Mouse (Mus musculus) spleen, adult 18-20 months (tissue): ENCODE data around the gene Pofut2.

Experiments used
- DNase-seq, 2 experiments: peaks; one replicate each; pipeline ENCODE4 v3.0.0; 2022; ENCODE audit warnings: mixed read lengths in 2 of 2

Pofut2 gene

DNA sequence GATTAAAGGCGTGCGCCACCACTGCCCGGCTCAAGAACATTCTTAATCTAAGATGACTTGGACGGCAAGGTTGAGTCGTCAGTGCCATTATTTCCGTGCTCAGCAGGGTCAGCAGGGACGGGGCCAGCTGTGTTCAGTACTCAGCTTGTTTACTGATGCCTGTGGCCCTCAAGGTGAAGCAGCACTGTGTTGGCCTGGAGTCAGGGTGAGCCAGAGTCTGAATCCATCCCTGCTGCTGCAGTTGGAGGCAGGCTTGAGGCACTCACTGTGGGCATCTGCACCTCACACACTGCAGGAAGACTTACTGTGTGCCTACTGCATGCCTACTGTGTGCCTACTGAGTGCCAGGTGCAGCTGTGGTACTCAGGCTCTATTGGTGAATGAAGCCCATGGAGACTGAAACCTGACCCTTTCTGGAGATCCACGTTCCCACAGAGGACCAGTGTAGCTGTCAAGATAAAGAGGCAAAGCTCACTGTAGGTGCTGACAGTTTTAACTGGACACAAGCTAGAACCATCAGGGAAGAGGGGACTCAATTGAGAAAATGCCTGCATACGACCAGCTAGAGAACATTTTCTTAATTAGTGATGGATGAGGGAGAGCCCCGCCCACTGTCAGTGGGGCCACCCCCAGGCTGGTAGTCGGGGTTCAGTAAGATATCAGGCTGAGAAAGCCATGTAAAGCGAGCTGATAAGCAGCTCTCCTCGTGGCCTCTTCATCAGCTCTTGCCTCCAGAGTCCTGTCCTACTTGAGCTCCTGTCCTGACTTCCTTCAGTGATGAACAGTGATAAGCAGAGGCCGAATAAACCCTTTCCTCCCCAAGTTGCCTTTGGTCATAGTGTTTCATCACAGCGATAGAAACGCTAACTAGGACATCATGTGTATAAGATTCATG lies 26.9 kb upstream of the Pofut2 start:
- DNase-seq, result no peak

DNA sequence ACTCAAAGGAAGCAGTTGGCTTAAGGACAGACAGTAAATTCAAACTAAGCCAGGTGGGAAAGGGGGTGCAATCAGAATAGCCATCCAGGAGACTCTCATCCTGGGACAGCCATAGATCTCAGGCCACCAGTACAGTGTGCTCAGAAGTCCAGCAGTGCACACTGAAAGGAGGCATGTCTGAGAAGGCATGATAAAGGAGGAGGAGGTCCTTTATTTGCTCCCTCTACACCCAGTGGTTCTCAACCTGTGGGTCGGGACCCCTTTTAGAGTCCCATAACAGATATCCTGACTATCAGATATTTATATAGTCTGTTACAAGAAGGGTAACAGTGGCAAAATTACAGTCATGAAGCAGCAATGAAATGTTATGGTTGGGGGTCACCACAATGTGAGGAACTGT lies 25.8 kb upstream of the Pofut2 start:
- no peak for DNase-seq

DNA sequence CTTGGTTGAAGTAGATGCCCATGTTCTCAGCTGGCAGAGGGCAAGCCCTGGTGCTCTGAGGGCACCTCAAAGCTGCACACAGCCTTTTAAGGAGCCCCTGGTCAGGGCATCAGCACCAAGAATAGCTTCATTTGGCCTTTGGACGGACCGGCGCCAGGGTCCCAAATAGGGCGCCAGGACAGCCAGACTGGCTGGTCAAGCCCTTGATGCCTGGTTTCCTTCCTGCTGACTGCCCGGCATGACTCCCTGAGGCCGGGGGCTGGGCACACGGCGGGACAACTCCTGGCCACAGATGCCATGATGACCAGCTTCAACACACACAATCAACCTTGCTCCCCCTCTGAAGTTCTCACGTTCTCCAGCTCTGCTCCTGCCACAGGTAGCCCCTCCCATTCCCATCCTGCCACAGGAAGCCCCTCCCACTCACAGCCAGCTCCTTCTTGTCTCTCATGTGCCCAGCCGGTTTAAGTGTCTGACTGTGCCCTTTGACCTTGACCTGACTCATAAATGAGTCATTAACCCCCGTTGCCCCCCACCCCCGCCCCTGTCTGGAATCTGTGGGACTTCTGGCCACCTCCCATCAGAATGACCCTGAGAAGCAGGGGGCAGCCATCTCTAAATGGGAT lies 23.9 kb upstream of the Pofut2 start:
- DNase-seq, result no peak

DNA sequence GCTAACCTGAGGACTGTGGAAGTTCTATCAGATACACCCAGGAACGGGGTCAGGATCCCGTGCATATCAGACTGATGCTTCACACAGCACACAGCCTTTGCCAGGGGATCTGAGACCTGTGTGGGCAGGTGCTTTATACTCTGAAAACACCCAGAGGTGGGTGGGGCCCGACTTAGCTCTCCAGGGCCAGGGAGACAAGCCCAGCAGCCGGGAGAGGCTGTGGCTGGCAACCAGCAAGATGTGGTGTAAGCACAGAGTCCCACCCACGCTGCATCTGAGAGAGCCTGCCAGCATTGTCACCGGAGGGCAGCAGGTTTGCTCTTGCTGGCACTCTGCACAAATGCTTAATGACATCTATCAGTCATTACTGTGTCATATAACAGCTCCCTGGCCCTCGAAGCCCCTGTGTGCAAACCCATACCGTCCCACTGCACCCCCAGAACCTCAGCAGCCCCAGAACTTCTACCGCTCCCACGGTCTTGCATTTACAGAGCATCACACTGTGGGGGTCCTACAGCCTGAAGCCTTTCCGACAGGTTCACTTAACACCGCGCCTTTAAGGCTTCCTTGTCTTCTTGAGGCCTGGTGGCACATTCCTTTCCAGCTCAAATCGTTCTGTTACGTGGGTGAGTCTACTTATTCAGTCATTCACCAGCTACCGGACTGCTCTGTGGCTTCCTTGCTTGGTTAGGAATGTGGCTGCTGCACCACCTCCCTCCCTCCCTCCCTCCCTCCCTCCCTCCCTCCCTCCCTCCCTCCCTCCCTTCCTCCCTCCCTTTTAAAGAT lies 21.0 kb upstream of the Pofut2 start:
- DNase-seq, result no peak

DNA sequence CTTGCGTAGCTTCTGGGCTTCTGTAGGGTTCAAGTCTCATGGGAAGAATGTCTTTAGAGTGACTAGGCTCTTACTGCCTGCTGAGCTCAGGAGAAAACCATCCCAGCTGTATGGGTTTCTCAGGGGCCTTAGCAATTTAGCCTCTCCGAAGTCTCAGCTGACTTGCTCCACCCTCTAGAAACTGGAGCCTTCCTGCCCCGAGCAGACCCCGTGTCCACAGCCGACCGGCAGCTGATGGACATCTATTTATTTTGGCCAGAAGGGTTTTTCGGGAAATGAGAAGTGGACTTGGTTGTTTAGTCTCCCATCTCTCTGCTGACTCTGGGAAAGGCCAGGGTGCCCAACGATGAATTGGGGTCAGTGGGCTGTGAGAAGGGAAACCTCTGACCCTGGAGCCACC lies 18.3 kb upstream of the Pofut2 start:
- no peak for DNase-seq

DNA sequence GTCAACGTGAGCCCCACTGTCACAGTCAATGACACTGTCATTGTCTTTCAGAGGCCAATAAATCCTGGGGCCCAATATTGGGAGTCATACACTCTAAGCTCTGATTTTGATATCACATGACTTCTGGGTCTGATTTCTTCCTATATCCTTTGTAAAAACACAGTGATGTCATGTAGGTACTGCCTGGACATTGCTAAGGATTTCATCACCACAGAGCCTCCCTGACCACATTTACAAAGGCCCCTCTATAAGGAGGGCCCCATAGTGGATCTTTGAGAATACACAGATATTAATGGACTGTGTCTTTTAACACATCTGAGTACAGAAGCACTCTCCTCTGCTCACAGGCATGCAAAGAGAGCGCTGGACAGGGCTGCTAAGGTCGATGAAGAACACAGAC lies 16.6 kb upstream of the Pofut2 start:
- DNase-seq, result no peak

DNA sequence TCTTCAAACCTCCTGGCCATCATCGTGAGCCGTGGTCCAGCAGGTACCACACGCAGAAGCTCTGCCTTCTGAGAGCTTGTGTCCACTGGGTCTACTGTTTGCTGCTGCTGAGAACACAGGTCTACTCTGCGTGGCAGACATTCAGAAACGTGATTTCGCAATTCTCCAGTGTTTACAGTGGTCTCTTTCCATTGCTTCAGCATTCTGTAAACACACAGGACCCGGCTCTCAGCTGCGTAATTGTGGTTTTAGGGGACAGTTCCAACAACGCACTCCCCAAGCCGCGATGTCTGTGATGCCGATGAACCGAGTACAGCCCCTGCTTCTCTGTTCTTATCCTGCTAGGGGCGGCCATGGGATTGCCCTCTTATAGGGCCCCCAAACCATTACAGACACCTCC lies 16.1 kb upstream of the Pofut2 start:
- DNase-seq, result no peak

DNA sequence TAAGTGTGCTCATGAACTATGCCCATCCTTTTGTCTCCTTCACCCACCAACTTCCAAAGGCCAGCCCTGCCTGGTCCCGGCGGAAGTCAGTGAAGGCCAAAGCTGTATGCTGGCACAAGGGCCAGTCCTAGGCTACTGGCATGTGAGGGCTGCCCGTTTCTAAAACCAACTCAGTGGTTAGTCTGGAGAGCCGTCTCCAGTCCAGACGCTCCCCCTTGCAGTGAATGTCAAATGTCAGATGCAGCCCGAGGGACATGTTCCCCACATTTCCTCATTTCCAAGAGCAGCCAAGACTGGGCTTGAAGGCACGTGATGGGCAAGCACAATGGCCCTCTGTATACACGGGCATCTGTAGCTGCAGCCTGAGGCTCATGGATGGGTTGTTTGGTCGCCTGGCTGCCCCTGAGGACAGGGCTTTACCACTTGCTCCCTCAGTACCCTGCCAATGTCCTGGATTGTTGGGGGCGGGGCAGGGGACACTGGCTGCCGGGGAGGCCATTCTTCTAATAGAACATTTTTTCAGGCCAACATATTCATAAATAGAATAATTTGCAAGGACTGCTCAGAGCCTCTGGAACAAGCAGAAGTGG lies 15.4 kb upstream of the Pofut2 start:
- DNase-seq, result no peak

DNA sequence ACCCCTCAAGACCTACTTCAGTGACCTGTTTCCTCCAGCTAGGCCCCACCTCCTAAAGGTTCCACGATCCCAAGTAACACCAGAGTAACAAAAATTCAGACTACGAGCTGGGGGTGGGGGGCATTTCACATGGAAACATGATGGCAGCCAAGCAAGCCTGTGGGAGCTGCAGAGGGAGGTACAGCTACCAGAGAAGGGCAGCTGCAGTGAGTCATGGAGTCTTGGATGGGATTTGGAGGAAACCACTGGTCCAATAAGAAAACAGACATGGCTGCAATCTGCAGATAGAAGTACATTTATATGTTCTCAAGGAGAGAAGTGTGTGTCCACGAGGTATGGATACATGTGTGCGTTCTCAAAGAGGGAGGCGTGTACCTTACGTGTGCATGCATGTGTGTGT lies 14.2 kb upstream of the Pofut2 start:
- DNase-seq, result no peak

DNA sequence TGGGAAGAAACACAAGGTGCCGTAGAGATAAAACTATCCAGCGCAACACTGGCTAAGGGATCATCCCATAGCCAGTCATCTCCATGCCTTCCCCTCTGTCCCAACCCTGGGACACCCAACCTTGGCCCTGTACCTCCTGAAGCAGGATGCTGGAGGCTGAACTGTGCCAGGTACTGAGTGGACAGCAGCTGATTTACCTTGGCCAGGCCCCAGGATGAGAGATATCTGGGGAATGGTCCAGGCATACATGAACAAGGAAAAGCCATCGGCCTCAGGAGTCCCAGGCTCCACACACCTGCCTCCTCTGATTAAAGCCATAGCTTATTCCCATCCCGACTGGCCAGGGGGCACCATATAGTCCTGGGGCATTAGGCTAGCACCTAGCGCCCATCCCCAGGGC lies 12.0 kb upstream of the Pofut2 start:
- DNase-seq, result no peak

DNA sequence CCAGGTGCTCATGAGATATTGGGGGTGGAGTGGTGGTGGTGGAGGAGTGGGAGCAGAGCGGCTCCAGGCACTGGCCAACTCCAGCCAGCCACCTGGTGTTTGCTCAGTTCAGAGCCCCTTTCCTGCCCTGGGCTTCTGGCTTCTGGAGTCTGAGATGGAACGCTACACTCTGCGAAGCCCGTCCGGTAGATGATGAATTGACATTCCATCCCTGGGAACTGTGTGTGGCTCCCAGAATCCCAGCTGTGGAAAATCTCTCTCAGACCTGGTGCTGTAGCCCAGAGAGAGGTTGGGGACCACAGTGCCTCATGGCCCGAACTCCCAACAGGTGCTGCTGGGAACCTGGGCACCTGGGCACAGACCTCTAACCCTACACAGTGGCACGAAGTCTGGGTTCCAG lies 11.3 kb upstream of the Pofut2 start:
- no peak for DNase-seq

DNA sequence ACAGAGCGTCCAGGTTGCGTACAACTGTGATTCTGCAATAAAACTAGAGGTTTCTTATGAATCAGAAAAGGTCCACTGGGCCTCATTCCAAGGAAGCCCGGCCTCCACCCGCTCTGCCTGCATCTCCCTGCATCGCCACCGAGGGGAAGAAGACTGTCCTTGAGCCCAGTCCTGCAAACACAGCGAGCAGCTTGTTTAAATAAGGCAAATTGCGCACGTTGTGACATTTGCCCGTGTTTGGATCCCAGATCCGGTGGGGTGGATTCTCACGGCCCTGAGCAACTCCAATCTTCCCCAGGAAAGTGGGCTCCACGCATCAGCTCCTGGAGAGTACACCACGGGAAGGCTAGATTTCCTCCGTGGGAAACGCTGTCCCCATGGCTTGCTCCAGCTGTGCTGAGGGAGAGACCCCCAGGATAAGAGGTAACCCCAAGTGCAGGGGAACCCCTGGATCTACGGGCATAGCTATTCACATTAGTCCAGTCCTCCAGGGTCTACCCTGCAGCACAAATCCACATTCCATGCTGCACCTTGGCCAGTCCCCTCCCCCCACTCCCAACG lies 7.7 kb upstream of the Pofut2 start:
- no peak for DNase-seq

DNA sequence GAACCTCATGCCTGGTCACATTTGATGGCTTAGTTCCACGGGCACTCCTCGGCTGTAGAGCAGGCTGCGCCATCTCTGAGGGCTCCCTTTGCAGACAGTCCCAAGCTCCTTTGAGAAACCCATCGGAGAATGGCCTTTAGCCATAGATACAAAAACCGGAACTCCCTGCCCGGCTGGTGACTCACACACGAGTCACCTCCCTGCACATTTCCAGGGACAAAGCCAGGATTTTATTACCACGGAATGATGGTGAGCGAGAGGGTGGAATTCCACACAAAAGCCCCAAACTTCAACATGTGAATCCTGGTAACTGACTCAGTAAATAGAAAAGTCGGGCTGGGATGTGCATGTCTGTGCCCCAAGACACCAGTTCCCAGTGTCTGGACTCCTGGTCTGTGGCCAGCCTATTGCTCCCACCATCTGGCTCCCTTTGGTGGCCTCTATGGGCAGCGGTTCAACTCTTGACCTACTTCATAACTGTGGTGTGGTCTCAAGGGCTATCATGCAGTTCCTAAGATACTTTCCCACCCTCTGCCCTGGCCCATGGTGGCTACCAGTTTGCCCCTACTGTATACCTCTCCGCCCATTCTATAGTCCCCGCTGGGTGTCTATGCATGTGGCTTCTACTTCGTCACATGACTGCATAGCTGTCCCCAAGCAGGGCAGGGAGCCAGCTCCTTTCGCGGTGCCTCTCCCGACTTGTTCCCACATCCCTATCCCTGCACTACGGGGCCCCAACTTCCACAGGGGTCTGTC lies 7.1 kb upstream of the Pofut2 start:
- no peak for DNase-seq

DNA sequence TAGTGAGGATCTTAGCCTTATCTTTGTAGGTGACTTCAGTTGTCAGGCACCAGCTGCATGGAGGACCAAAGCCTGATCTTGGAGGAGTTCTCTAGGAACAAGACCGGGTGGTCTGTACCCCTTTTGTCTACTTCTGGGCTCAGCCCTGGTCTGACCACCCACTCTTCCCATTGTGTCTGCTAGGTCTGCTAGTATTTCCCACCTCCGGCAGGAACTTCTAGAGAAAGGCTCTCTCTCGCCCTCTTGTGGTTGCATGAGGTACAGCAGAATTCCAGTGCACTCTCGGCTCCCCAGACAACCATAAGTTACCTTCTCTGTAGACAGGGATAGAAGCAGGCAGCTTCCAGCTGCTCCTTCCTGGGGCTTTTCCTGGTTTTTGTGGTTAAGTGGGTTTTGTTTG lies 6.2 kb upstream of the Pofut2 start:
- DNase-seq, result peak; percentile 26 to 64

DNA sequence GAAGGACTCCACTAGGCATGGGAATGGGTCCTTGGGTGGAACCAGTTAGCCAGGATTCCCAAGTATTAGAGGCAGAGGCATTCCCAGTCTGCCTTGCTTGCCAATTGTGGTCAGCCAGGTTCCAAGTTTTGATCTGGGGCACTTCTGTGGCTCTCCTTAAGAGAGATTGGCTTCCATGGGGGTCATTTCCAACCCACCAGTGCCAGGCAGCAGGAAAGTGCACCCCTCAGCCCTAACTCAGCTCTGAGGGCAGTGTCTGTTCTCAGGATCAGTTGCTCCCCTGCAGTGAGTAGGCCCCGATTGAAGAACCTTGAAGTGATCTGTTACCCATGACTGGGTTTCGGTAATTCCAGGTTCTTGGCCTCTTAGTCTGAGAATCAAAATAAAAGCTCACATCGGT lies 3.8 kb upstream of the Pofut2 start:
- DNase-seq, result no peak

DNA sequence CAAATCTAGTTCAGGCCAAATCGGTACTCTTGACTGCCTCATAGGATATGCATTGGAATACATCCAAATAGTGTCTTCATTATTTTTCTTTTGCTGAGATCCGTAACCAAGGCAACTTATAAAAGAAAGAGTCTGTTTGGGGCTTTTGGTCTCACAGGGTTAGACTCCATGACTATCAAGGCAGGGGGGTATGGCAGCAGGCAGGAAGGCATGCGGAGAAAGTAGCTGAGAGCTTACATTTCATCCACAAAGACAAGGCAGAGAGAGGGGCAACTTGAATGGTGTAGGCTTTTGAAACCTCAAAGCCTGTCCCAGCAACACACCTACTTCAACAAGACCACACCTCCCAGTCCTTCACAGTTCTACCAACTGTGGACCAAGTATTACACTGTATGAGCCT lies 3.3 kb upstream of the Pofut2 start:
- no peak for DNase-seq

DNA sequence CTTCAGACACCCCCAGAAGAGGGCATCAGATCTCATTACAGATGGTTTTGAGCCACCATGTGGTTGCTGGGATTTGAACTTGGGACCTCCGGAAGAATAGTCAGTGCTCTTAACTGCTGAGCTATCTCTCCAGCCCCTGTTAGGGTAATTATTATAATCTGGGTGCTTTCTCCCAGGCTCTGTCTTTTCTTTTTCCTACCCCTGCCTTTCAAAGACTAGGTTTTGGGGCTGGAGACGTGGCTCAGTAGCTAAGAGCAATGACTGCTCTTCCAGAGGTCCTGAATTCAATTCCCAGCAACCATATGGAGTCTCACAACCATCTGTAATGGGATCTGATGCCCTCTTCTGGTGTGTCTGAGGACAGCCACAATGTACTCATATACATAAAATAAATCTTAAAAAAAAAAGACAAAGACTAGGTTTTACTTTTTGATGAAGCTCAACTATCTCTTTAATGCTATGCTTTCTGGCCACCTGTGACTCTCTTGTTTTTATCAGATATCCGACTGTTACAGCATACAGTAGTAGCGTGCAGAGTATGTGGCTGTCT lies 902 bp upstream of the Pofut2 start:
- DNase-seq, result no peak

DNA sequence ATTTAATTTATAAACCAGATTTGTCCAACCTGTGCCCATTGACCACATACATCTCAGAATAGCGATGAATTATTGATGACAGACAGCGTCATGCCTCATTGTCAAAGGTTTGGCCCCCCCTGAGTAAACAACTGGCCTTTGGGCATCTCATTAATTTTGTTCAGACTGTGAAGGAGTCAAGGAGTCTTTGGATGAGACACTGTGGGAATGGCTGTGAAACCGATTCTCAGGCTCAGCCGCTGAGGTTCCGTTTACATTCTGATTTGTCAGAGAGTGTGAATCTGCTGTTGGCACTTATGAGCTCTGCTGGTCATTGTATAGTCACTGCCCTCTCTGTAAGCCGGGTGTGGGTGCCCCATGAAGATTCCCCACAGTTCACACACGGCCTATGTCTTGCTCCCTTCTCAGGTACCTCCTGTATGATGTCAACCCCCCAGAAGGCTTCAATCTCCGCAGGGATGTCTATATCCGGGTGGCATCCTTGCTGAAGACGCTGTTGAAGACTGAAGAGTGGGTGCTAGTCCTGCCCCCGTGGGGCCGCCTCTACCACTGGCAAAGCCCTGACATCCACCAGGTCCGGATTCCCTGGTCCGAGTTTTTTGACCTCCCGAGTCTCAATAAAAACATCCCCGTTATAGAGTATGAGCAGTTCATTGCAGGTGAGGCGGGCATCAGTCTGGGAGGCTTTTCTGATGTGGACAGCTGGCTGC lies 1.3 kb downstream of the Pofut2 start:
- no peak for DNase-seq

DNA sequence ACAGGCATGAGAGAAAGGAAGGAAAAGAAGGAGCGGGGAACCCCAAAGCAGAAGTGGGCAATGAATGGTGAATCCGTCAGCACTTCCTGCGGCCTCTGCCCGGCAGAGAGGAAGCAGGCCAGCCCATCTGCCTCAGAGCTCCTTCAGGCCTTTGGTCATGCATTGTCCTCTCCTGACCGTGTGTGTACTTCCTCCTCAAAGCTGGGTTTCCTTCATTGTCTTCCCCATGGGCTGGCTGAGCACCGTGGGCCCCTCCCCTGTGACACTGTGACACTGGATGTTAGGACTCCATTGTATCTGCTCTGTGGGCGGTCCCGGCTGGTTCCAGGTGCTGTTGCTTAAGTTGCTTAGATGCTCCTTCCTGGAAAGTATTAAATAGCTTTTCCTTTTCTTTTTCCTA lies 7.3 kb downstream of the Pofut2 start:
- no peak for DNase-seq

DNA sequence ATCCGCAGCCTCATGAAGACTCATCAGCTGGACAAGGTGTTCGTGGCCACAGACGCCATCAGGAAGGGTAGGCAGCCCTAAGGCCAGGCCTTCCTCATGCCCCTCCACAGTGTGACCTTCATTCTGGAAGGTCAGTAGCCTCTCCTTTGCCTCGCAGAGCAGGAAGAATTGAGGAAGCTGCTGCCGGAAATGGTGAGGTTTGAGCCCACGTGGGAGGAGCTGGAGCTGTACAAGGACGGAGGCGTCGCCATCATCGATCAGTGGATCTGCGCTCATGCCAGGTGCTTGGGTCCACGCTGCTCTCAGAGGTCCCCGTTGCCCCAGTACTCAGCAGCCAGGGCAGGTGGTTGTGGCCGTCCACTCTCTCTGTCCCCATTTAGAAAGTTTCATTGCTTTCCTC lies 8.0 kb downstream of the Pofut2 start:
- no peak for DNase-seq

DNA sequence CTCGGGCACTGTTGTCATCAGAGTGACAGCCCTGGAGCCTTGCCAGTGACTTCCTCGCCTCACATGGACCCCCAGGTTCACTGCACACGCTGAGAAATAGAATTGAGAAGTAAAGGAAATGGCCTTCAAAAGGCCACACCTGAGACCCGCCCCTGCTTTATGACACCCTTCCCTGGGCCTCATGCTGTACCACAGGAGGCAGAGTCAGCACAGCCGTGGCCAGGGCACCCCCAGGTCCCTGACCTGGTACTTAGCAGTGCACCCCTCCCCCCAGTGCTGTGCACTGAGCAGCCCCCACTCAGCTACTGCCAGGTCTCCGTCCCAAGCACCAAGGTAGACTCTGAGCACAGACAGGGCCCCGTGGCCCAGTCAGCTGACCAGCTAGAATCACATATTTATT lies 10.1 kb downstream of the Pofut2 start:
- no peak for DNase-seq
